Mouse (Mus musculus) lung, postnatal 0 days (tissue): ENCODE measurements around the gene Vamp4.

Experiments used
- CTCF ChIP-seq: IDR thresholded peaks from 2 replicates; pipeline ENCODE4 v1.5.1; 2016; ENCODE audit warnings: antibody characterized with exemption, mild to moderate bottlenecking
- EP300 ChIP-seq: IDR thresholded peaks from 2 replicates; pipeline ENCODE4 v1.6.1; 2016; ENCODE audit warnings: antibody characterized with exemption, mild to moderate bottlenecking, control low read depth

DNA sequence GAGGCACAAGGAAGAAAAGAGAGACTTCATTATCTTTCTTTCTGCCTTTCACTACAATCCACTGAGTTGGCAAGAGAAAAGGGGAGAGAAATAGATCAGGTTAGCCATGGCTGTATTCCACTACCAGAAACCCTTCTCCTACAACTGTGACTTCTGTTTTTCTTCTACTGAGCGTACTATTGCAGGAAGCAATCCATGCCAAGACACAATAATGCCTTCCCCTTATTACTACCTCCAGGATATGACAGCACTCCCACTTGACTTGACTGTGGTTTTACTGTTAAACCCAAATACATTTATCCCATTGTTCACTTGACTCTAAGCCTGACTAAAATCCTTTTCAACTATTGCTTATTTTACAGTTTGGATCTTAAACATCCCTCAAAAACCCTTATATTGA, 7.1 kb upstream of the Vamp4 start:
- no peak for TF ChIP-seq CTCF
- TF ChIP-seq EP300: no peak
